Mouse (Mus musculus): ENCODE measurements around the gene Pla2g7.

Pla2g7 gene

DNA sequence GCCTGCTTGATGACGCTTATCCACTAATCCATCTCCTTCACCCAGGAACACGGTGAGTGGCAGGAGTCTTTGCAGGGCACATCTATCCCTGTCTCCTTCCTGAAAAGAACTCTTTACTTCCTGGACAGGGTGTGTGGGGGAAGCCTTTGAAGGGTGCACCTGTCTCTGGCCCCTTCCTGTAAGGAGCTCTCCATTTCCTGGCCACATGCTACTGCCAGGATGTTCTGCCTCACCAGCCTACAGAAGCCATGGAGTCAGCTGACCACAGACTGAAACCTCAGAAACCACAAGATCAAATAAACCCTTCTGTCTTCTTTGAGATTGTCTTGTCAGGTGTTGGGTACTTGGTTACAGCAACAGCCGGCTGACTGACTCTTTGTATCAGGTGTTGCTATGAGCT lies 77.2 kb downstream of the Pla2g7 start:
- DNase-seq (ENCODE audit: low read depth, low spot score) = no peak

DNA sequence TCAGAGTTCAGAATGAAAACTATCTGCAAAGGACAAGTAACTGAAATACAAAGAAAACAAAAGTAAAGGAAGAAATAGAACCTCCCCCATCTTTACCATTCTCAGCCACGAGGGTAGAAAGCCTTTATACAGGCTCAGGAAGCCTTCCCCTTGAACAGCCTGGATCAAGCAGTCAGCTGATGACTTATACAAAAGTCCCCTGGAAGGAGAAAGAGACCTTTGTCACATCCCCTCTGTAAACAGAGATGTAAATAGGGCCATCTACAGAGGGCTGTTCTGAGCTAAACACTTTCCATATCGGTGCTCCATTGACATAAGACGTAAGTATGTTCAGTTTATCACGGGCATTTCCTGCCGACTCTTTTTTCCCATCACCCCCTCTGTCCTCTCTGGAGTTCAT lies 79.0 kb downstream of the Pla2g7 start:
- no peak for DNase-seq (ENCODE audit: low read depth, low spot score)

DNA sequence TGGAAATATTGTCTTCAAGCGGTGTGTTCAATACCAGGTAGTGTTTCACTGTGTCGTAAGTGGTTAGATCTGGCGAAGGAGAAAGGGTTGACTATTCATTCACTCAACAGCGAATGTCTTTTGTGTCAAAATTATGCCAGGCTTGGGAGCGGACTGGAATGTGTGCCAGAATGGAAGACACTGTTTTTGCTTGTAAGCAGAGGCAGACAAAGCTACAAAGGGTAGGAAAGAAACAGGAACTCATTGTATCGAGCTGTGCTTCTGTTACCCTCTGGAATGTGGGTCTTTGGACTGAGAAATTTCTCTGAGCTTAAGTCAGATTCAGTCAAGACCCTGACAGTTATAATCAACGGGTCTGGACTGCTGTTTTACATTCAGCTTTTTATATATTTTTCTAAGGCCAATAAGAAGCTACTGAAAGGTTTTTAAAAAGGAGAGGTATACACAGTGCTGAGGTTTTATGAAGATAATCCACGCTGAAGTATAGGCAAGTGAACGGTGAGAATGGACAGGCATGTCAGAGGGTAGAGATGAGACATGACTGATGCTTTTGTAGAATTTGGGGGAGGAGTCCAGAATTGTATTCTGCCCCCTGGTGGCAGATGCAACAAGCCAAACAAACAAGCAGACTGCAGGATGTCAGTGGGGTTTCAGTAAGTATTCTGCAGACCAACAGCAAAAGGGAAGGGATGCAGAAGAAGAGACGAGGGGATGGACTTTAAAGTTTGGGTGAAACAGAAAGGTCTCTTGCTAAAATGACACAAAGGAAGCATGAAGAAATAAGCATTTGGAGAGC lies 81.9 kb downstream of the Pla2g7 start:
- DNase-seq (ENCODE audit: low read depth, low spot score) = no peak

DNA sequence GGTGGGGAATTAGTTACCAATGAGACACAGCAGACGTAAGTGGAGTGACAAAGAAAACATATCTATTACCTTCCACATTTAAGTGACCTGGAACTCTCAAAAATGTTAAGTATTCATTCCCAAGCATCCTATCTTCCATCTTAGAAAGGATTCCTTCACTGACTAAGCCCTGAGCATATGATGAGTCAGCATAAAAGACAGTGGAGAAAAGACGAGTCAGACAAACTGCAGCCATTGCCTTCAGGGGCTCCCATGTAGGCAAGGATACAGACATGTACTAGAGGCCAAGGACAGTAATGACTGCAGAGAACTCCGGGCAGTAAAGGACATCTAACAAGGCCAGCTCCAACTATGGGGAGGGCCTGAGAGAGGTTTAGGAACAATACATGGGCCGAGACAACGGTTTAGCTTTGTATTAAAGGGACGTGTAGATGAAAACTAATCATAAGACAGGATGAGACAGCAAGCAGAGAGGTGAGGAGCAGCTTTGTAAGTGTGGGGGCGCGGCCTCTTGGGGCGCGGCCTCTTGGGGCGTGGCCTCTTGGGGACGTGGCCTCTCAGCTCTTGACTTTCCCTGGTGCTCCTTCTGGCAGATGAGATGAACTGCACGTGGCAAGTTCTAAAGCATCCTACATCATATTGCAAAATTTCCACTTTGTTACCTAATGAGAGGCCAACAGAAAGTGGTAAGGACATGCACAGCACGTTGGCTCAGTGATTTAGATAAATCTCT lies 83.6 kb downstream of the Pla2g7 start:
- no peak for DNase-seq (ENCODE audit: low read depth, low spot score)
